Mouse (Mus musculus) left cerebral cortex, postnatal 14 days (tissue): ENCODE data around the gene Olfr390. TPM values are rescaled to one million over a fixed set of nuclear protein-coding genes. Genes with fewer than 3 reads are reported as not detected.

Source experiments
- DNase-seq, 2 experiments: peaks; one replicate each; pipeline ENCODE4 v3.0.0; 2021 to 2022; ENCODE audit warnings: low spot score in 2 of 2, mixed read lengths in 1 of 2
- intact Hi-C: fragments of 180-260 bp; cut with DNase I; formaldehyde crosslinking; loops from one replicate; pipeline ENCODE4 v1.15.1; 2025
- long read RNA-seq, 2 experiments: library from polyadenylated mRNA; stranded (forward); transcript quantifications; one replicate each; pipeline ENCODE4 v2.0.0; 2021
- total RNA-seq, 2 experiments: library from RNA; stranded (reverse); gene quantifications; 2 replicates each; pipeline ENCODE4 v1.2.3; 2021

Gene Olfr390
- total RNA-seq: not detected
- long read RNA-seq, experiment 1: 0 reads
- long read RNA-seq, experiment 2: 0 reads

DNA sequence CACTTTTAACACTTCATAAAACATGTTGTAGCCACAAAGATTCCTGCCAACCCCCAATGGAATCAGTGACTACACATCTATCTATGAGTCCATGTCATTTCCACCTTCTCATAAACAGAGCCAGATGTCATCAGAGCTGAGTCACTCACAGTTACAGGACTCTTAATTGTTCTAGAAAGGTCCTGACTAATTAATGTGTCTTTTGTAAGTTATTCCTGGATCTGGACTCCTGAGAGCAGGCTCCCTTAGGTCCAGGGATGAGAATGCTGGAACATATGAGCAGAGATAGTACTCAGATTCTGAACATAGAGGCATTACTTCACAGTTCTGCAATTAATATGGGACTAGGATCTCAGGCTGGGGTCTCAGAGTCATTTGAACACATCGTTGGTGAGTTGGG, at the start of gene Olfr390:
Gene Olfr390 (plus strand): TSS at position 301 of the 400 bp plus-strand sequence.
- intact Hi-C loops: no loop called here
- no peak for DNase-seq

DNA sequence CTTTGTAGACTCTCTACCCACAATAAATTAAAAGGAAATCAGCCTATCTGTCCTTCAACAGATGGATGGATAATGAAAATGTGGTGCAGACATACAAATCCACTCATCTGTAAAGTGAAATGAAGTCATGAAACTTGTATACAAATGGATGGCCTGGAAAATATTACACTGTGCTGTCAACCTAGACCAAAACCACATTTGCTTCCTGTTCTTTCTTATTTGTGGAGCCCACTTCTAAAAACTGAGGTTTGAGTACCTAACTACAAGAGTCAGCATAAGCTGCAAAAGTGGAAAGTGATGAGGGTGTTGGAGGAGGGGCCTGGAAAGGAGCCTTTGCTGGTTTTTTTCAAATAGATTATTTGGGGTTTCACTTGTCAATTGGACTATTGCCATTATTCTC, 23.6 kb upstream of the Olfr390 start:
- intact Hi-C loops: no loop called here

DNA sequence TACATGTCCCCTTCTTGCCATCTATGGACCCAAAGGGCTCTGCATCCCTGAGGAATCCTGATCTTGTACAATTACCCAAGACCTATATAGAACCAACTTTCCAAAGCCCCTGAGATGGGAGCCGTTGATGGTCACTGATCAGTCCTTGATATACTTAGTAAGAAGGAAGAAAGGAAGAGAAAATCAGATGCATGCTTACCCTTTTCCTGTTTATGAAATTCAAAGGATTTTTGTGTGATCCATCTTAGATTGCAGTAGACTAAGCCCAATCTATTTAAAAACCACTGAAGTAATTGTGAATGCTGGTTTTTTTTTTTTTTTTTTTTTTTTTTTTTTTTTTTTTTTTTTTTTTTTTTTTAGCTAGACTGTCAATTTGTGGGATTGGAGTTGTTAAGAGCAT, 2.2 kb upstream of the Olfr390 start, which contains the start of gene Olfr389:
Gene Olfr389 (minus strand): TSS at position 101 of the 400 bp plus-strand sequence.
- no peak for DNase-seq
- intact Hi-C loops: no loop called here

More for the DNA sequence above, 23.6 kb upstream of the Olfr390 start:
- DNase-seq: no peak

DNA sequence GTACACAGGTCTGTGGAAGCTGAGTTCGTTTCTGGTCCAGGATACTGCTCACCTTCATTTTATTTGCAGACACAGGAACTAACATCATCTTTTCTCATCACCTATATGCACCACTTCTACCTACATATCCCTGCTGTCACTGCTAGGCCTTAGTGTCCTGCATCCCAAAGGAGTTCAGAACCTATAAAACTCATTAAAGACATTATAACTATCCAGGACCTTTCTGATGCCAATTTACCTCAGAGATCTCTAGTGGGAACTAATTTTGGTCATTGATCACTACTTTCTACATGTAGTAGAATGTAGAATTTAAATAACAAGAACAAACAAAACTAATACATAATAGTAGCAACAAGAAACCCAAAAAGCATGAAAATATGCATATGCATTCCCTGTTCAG, 20.2 kb downstream of the Olfr390 start, which contains the start of gene Olfr391-ps:
Gene Olfr391-ps (minus strand): TSS at position 101 of the 400 bp plus-strand sequence.
- intact Hi-C loops: no loop called here
- DNase-seq: no peak

DNA sequence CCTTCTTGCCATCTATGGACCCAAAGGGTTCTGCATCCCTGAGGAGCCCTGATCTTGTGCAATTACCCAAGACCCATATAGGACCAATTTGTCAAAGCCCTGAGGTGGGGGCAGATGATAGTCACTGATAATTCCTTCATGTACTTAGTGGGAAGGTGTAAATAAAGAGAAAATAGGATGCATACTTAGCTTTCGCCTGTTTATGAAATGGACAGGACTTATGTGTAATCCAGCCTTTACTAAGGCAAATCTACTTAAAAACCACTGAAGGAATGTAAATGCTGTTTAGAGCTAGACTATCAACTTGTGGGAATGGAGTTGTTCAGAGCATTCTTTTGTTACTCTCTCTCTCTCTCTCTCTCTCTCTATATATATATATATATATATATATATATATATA, 34.2 kb downstream of the Olfr390 start, which contains the start of gene Olfr392:
Gene Olfr392 (minus strand): TSS at position 101 of the 400 bp plus-strand sequence.
- DNase-seq: no peak
- intact Hi-C loops: no loop called here

Other genes starting within 250 kb of the Olfr390 start
- not detected for gene Olfr385, start 190.0 kb upstream of the Olfr390 start, total RNA-seq
- gene Olfr384, start 184.4 kb upstream of the Olfr390 start, total RNA-seq: not detected
- not detected for gene Zfp735, start 94.2 kb upstream of the Olfr390 start, total RNA-seq
- gene Olfr389, start 2.3 kb upstream of the Olfr390 start, total RNA-seq: not detected
- gene Olfr391-ps, start 20.1 kb downstream of the Olfr390 start, total RNA-seq: not detected
- not detected for gene Olfr392, start 34.1 kb downstream of the Olfr390 start, total RNA-seq
- gene Olfr393, start 68.5 kb downstream of the Olfr390 start, total RNA-seq: not detected
- gene Olfr394, start 107.8 kb downstream of the Olfr390 start, total RNA-seq: not detected
- not detected for gene Olfr395, start 126.3 kb downstream of the Olfr390 start, total RNA-seq
- not detected for gene Olfr23, start 153.7 kb downstream of the Olfr390 start, total RNA-seq
- gene Olfr397, start 177.9 kb downstream of the Olfr390 start, total RNA-seq: not detected
- gene Olfr398, start 207.4 kb downstream of the Olfr390 start, total RNA-seq: not detected